Mouse (Mus musculus) neural tube, embryonic 15.5 days (tissue): Measurements from ENCODE around the gene Atad2b. TPM values are rescaled to one million over a fixed set of nuclear protein-coding genes. Genes with fewer than 3 reads are reported as not detected.
"Not testable (repeated sequence)": the region's sequence is repeated elsewhere in the genome, so short reads cannot be mapped to it uniquely, and the experiment has no call there.

ENCODE experiments used
- ATAC-seq: fragments of 200-750 bp; cut with Nextera tagmentation; 2 replicates; pipeline ENCODE4 v1.8.0; 2017; ENCODE audit warnings: mild to moderate bottlenecking, moderate TSS enrichment, moderate library complexity; ENCODE audit not compliant: low FRiP score
- H3K27ac ChIP-seq: fragments of 300-500 bp; sonication (generic); replicated peaks from 2 replicates; pipeline ENCODE4 v1.5.1; 2015; ENCODE audit warnings: mild to moderate bottlenecking, inconsistent platforms
- H3K27me3 ChIP-seq: fragments of 300-500 bp; sonication (generic); replicated peaks from 2 replicates; pipeline ENCODE4 v1.6.1; 2015; ENCODE audit warnings: inconsistent platforms
- H3K36me3 ChIP-seq: fragments of 300-500 bp; sonication (generic); 2 replicates; pipeline ENCODE4 v1.6.1; 2015; ENCODE audit warnings: inconsistent platforms
- H3K4me1 ChIP-seq: fragments of 300-500 bp; sonication (generic); 2 replicates; pipeline ENCODE4 v1.6.1; 2015; ENCODE audit warnings: inconsistent platforms
- H3K4me2 ChIP-seq: fragments of 300-500 bp; sonication (generic); 2 replicates; pipeline ENCODE4 v1.6.1; 2015; ENCODE audit warnings: inconsistent platforms, mild to moderate bottlenecking, moderate library complexity
- H3K4me3 ChIP-seq: fragments of 300-500 bp; sonication (generic); replicated peaks from 2 replicates; pipeline ENCODE4 v1.5.1; 2015; ENCODE audit warnings: mild to moderate bottlenecking, inconsistent platforms
- H3K9ac ChIP-seq: fragments of 300-500 bp; sonication (generic); replicated peaks from 2 replicates; pipeline ENCODE4 v1.6.1; 2015; ENCODE audit warnings: mild to moderate bottlenecking, inconsistent platforms
- H3K9me3 ChIP-seq: fragments of 300-500 bp; sonication (generic); replicated peaks from 2 replicates; pipeline ENCODE4 v1.6.1; 2016; ENCODE audit warnings: inconsistent platforms
- WGBS: fragments of 180-500 bp; shearing (Covaris S2); methylation state at CpG from one replicate; pipeline ENCODE4 v1.1.7; 2015; ENCODE audit warnings: mixed read lengths; 5-methylcytosine and 5-hydroxymethylcytosine counted together
- polyA plus RNA-seq: library from polyadenylated mRNA; unstranded; fragments of >200 nt; fragmentation: Nextera tagmentation; extraction: Ambion mirVana; gene quantifications from 2 replicates; pipeline ENCODE4 v1.2.1, GENCODE M21; 2015

Gene Atad2b
- polyA plus RNA-seq, 1 experiment from 2014 or later = 8.3 TPM

DNA sequence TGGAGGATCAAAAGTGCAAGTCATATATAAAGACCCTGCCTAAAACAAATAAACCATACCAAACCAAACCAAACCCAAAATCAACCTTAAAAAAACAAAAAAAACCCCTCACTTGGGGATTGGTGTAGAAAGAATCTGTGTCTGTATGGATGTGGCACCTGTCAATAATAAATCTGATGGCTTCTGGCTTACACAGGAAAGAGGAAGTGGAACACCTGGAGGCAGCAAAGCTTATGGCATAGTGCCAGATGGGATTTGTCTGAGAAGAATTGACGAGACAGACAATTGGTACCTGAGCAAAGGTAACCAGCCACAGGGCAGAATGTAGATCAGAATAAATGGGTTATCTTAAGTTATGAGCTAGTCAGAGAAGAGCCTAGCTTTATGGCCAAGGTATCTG lies 32.1 kb upstream of the Atad2b start:
- WGBS = 86% methylated on average over 1 of the region's 1 CpGs
- Histone ChIP-seq H3K4me2 (no peak overlapping the region), H3K36me3 (peaks cover 19% of the 10 kb centered on the region), H3K27ac (no peak overlapping the region), H3K4me1 (no peaks in the 10 kb centered on the region), H3K9ac (no peak overlapping the region), H3K27me3 (no peaks in the 10 kb centered on the region), H3K9me3 (no peaks in the 10 kb centered on the region), H3K4me3 (no peak overlapping the region)
- ATAC-seq = no peak

DNA sequence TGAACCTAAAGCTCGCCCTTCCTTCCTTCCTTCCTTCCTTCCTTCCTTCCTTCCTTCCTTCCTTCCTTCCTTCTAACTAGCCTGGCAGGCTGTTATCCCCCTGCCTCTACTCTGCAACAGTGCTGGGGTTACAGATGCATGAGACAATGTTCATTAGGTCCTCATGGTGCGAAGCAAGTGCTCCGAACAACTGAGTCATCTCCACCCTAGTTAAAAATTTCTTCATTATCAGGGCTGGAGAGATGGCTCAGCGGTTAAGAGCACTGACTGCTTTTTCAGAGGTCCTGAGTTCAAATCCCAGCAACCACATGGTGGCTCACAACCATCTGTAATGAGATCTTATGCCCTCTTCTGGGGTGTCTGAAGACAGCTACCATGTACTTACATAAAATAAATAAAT lies 30.6 kb upstream of the Atad2b start:
- not testable (repeated sequence) for ATAC-seq, H3K27me3 ChIP-seq, H3K4me1 ChIP-seq, H3K4me2 ChIP-seq, H3K9ac ChIP-seq, H3K4me3 ChIP-seq, H3K27ac ChIP-seq, H3K9me3 ChIP-seq
- peaks cover 25% of the 10 kb centered on the region for H3K36me3 ChIP-seq
- 96% methylated on average over 4 of the region's 4 CpGs for WGBS

DNA sequence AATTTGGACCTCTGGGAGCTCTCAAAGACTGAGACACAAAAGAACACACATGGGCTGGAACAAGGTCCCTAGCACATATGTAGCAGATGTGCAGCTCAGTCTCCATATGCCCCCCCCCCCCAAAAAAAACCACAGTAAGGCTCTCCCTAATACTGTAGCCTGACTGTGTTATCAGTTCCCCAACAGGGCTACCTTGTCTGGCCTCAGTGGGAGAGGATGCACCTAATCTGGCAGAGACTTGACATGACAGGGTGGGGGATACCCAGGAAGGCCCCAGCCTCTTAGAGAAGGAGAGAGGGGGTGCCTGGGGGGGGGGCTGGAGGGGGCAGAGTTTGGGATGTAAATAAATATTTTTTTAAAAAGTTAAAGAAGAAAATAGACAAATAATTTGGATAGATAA lies 28.4 kb upstream of the Atad2b start:
- no peak for ATAC-seq
- no peaks in the 10 kb centered on the region for H3K27me3 ChIP-seq
- no peak overlapping the region for H3K4me3 ChIP-seq
- no peaks in the 10 kb centered on the region for H3K9me3 ChIP-seq
- H3K36me3 ChIP-seq = peaks cover 14% of the 10 kb centered on the region; the same call in 1 of the 2 replicates
- H3K4me2 ChIP-seq = no peak overlapping the region
- H3K27ac ChIP-seq = no peak overlapping the region
- H3K9ac ChIP-seq = no peak overlapping the region
- H3K4me1 ChIP-seq = no peaks in the 10 kb centered on the region

DNA sequence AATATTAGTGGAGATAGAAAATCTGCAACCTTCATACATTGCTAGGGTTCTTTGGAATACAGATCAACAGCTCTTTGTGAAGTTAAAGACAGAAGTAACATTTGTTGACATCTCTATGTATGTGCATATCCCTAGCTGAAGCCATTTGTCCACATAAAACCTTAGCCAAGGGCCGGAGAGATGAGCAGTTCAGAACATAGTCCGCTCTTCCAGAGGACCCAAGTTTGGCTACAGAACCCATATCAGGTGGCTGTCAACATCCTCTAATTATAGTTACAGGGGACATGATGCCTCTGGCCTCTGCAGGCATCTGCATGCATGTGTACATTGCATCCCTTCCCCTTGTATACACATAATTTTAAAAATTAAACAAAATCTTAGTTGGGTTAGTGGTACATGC lies 27.9 kb upstream of the Atad2b start:
- Histone ChIP-seq H3K36me3 (peaks cover 14% of the 10 kb centered on the region; the same call in 1 of the 2 replicates), H3K4me3 (no peak overlapping the region), H3K9me3 (no peaks in the 10 kb centered on the region), H3K27me3 (no peaks in the 10 kb centered on the region), H3K27ac (no peak overlapping the region), H3K4me2 (no peak overlapping the region), H3K9ac (no peak overlapping the region), H3K4me1 (no peaks in the 10 kb centered on the region)
- 96% methylated on average over 2 of the region's 2 CpGs for WGBS
- ATAC-seq = no peak

DNA sequence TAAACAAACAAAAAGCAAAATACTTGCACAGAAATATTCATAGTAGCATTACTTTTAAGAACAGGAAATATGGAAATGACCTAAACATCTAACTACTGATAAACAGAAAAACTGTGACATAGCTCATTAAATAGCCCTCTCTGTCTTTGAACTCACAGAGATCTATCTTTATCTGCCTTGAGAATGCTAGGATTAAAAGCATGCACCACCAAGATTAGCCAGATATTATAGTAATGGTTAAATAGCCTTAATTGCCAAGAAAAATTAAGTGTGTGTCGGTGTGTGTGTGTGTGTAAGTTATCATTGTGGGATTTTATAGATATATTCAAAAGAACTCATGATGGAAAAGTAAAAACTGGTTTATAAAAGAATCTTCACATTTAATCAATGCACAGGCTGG lies 27.3 kb upstream of the Atad2b start:
- no peaks in the 10 kb centered on the region for H3K27me3 ChIP-seq
- no peaks in the 10 kb centered on the region for H3K4me1 ChIP-seq
- H3K4me3 ChIP-seq = no peak overlapping the region
- H3K36me3 ChIP-seq = peaks cover 14% of the 10 kb centered on the region; the same call in 1 of the 2 replicates
- H3K27ac ChIP-seq = no peak overlapping the region
- no peak overlapping the region for H3K9ac ChIP-seq
- H3K9me3 ChIP-seq = no peaks in the 10 kb centered on the region
- WGBS = 90% methylated on average over 1 of the region's 1 CpGs
- no peak overlapping the region for H3K4me2 ChIP-seq
- no peak for ATAC-seq

DNA sequence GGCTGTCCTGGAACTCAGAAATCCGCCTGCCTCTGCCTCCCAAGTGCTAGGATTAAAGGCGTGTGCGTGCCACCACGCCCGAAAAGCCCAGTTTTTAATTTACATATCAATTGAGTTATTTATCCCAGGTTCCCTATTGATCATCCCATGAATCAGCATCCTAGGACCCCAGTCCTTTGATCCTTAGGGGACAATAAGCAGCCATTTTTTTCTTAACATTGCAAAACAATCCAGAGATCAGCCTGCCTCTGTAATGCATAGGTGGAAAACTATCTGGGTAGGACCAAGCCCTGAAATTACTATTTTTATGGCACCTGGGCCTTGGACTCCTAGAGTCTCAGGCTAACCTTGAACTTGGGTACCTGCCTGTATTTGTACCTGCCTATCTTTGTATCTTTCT lies 19.1 kb upstream of the Atad2b start:
- Histone ChIP-seq H3K36me3 (peaks cover 11% of the 10 kb centered on the region), H3K9me3 (no peaks in the 10 kb centered on the region), H3K27me3 (no peaks in the 10 kb centered on the region), H3K9ac (no peak overlapping the region), H3K4me3 (no peak overlapping the region), H3K4me2 (no peak overlapping the region), H3K27ac (no peak overlapping the region), H3K4me1 (no peaks in the 10 kb centered on the region)
- 93% methylated on average over 5 of the region's 5 CpGs for WGBS
- ATAC-seq = no peak

DNA sequence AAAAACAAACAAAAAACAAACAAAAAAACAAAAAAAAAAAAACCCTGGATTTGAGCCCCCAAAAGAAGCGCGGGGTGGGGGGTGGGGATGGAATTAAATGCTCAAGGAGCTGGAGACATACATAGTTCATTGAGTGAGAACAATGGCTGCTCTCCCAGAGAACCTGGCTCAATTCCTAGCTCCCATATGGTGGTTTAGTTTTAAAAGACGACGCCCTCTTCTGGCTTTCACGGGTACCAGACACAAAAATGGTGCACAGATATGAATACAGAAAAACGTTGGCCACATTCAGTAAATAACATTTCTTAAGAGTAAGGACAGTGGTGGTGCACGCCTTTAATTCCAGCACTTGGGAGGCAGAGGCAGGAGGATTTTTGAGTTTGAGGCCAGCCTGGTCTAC lies 11.2 kb upstream of the Atad2b start:
- Histone ChIP-seq H3K4me2 (peak overlapping the region; percentile 76; the same call in 1 of the 2 replicates), H3K4me1 (peaks cover 13% of the 10 kb centered on the region), H3K36me3 (peaks cover 6% of the 10 kb centered on the region), H3K9ac (no peak overlapping the region), H3K4me3 (0 out of 2 replicates have a peak overlapping the region, but pooled peaks have one; percentile 85), H3K9me3 (no peaks in the 10 kb centered on the region), H3K27ac (no peak overlapping the region), H3K27me3 (no peaks in the 10 kb centered on the region)
- WGBS = 78% methylated on average over 7 of the region's 7 CpGs
- ATAC-seq = no peak

DNA sequence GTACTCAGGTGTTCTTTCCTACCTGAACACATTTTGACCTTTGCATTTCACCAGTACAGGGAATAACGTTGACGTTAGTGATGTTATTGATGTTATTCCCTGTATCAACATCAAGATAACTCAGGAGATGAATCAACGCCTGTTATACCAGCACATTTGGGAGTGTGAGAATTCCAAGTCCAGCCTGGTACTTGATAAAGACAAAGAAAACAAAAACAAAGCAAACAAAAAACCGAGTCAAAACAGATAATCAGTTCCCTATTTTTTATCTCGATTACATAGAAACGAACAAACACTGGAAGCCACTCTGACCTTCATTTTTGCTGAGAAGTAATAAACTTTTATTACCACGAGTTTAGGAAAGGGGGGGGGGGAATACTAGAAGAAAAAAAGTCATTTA lies 10.7 kb upstream of the Atad2b start:
- peaks cover 3% of the 10 kb centered on the region; the same call in 1 of the 2 replicates for H3K36me3 ChIP-seq
- H3K9me3 ChIP-seq = no peaks in the 10 kb centered on the region
- H3K4me3 ChIP-seq = peak overlapping the region; percentile 85
- ATAC-seq = no peak
- peak overlapping the region; percentile 79 for H3K9ac ChIP-seq
- H3K27ac ChIP-seq = peak overlapping the region; percentile 90
- H3K27me3 ChIP-seq = no peaks in the 10 kb centered on the region
- 49% methylated on average over 7 of the region's 7 CpGs for WGBS
- peak overlapping the region; percentile 76 for H3K4me2 ChIP-seq
- peaks cover 13% of the 10 kb centered on the region for H3K4me1 ChIP-seq

DNA sequence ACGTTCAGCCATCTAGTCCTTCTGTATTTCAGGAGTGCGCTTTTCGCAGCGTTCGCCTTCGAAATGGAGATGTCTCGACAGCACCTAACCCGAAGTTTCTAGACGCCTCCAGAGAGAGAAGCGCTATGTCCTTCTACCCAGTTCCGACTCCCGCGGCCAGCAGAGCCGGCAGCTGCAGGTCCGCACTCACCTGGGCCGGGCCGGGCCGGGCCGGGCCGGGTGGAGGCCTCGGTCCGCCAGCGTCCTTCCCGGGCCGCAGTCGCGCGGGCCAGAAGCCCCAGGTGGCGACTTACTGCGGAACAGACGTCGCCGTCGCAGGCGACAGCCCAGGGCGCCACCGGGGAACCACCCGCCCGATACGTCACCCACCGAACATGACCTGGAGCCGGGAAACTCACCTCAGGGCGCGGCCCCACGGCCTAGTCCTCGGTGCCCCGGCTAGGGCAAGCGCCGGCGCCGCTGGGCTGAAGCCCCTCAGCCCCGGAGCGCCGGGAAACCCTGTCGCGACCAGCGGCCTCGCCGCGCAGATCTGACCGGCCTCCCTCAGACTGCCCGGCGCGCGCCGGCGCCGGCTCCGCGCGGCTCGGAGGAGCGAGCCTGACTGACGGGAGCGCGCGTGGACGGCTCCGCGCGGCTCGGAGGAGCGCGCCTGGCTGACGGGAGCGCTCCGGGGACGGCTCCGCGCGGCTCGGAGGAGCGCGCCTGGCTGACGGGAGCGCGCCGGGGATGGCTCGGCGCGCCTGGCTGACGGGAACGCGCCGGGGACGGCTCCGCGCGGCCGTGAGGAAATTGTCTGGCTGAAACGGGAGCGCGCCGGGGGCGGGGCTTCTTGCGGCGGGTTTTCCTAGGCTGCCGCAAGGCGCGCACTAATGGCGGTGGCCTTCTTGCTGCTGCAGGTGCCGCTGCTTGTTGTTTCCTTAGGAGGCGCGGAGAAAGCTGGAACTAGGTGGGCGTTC lies 9.9 kb upstream of the Atad2b start, which contains the start of gene Ubxn2a:
Gene Ubxn2a, minus strand, starts transcription at position 755 of the 956 bp plus-strand sequence.
- Histone ChIP-seq H3K4me3 (peak within 1 kb of the TSS; percentile 85), H3K4me2 (peak within 1 kb of the TSS; percentile 76), H3K4me1 (peaks cover 13% of the 10 kb centered on the region), H3K9ac (peak within 1 kb of the TSS; percentile 79), H3K27ac (peak within 1 kb of the TSS; percentile 90), H3K36me3 (no peaks in the 10 kb centered on the region), H3K27me3 (no peaks in the 10 kb centered on the region), H3K9me3 (no peaks in the 10 kb centered on the region)
- under 1% methylated on average over 123 of the region's 125 CpGs for WGBS
- ATAC-seq = peak; percentile 97

DNA sequence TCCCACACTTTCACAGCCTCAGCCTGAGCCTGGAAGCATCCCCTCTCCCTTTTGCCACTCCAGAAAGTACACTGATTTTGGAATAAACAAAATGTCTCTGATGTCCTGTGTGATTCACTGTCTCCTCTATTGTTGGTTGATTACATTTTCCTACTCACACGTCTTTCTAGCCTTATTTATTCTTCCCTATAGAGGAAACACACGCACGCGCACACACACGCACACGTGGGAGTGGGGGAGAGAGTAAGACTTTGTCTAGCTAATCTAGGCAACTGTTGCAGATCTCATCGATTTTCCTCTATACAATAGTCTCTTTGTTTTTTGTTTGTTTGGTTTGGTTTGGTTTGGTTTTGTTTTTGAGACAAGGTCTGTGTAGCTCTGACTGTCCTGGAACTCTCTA lies 8.8 kb upstream of the Atad2b start:
- H3K4me3 ChIP-seq = 0 out of 2 replicates have a peak overlapping the region, but pooled peaks have one; percentile 85
- no peaks in the 10 kb centered on the region for H3K36me3 ChIP-seq
- H3K9me3 ChIP-seq = no peaks in the 10 kb centered on the region
- H3K4me2 ChIP-seq = peak overlapping the region; percentile 76; the same call in 1 of the 2 replicates
- H3K27ac ChIP-seq = no peak overlapping the region
- ATAC-seq = no peak
- H3K9ac ChIP-seq = no peak overlapping the region
- peaks cover 13% of the 10 kb centered on the region for H3K4me1 ChIP-seq
- H3K27me3 ChIP-seq = no peaks in the 10 kb centered on the region
- WGBS = 91% methylated on average over 7 of the region's 7 CpGs

DNA sequence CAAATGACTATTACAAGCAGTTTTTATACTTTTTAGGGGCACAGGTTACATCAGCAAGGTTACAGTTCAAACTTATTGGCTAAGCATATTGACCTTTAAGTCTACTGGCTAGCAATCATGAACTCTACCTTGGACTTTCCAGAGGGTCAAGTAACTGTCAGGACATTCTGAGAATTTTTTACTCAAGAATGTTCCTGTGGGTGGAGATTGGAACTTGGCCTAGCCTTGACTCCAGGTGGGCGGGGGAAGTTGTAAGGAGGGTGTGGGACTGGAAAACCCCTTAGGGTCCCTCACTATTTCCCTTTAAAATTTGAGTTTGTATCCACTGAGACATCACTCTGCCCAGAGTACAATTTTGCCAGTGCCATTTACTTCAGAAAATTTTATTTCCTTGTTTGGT lies 6.7 kb upstream of the Atad2b start:
- not testable (repeated sequence) for H3K4me3 ChIP-seq, H3K27ac ChIP-seq, H3K9ac ChIP-seq, H3K36me3 ChIP-seq, H3K9me3 ChIP-seq, ATAC-seq, H3K4me2 ChIP-seq, H3K27me3 ChIP-seq
- peaks cover 13% of the 10 kb centered on the region for H3K4me1 ChIP-seq
- 97% methylated on average over 1 of the region's 1 CpGs for WGBS

DNA sequence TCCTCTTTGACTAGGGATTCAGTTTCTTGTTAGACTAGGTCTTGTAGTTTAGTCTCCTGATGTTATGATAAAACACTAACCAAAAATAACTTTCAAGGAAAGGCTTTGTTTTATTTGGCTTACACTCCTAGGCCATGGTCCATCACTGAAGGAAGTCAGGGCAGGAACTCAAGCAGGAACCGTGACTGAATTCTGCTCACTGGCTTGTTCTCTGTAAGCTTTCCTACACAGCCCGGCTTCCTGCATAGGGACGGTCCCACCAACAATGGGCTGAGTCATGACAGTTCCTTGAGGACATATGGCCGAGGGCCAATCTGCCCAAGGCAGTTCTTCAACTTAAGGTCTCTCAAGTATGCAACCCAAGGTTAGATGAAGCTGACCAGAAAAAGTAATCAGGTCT lies 5.4 kb upstream of the Atad2b start:
- 84% methylated on average over 4 of the region's 4 CpGs for WGBS
- Histone ChIP-seq H3K36me3 (no peaks in the 10 kb centered on the region), H3K4me3 (no peak overlapping the region), H3K9ac (no peak overlapping the region), H3K27me3 (no peaks in the 10 kb centered on the region), H3K27ac (no peak overlapping the region), H3K4me2 (no peak overlapping the region), H3K9me3 (no peaks in the 10 kb centered on the region), H3K4me1 (peaks cover 5% of the 10 kb centered on the region)
- no peak for ATAC-seq
